9 mouse cellular contexts compared by ENCODE assay signal in the genomic region with DNA sequence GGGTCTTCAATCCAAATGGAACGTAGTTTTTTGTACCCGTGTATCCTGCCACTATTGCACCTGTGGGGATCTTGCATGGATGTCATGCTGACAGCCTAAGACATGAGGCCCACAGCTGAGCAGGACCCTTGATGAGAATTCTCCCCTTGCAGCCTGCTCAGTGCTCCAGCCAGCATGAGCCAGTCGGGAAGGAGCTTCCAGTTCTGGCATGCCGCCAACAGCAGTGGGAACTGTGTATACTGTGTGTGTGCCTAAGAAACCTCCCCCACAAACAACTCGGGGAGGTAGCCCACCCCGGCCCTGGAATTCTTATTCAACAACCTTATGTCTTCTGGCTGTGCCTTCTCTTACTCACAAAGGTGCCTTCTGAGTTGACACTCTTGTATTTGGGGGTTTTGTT. TPM values are rescaled to one million over a fixed set of nuclear protein-coding genes. Genes with fewer than 3 reads are reported as not detected.
DNase-seq lines count a peak whose midpoint lies in the region; ATAC-seq and TF ChIP-seq lines count a peak whose summit lies in the region.
"Had no signal": no experiment of that assay in that cellular context is flagged by ENCODE, and none has a peak within 500 bp of the region (broad histone marks: within the 10 kb centered on the region; RNA-seq: fewer than 3 reads in every experiment).

No protein-coding gene starts in this region.

- no peak overlapping the region for H3K4me2 ChIP-seq in intestine, embryonic 15.5 days (replicated peaks)
- no peak overlapping the region for H3K4me2 ChIP-seq in intestine, embryonic 16.5 days (ENCODE audit: low read depth, low read length)
- H3K4me2 ChIP-seq: midbrain, embryonic 12.5 days had no signal

- H3K27ac ChIP-seq in cerebellum, adult 2 months (ENCODE audit: insufficient read depth, low read length): no peak overlapping the region
- no peak overlapping the region for H3K27ac ChIP-seq in intestine, embryonic 15.5 days
- H3K27ac ChIP-seq in intestine, embryonic 16.5 days (ENCODE audit: low read length): no peak overlapping the region
- H3K27ac ChIP-seq: midbrain, embryonic 12.5 days had no signal

- no peak for ATAC-seq in cerebellum, adult (ENCODE audit: insufficient number of reproducible peaks, low FRiP score, low TSS enrichment)
- ATAC-seq in intestine, embryonic 15.5 days: 0 out of 2 replicates have a peak, but pooled peaks have one; percentile 63
- ATAC-seq in intestine, embryonic 16.5 days: no peak

- H3K9ac ChIP-seq in intestine, embryonic 15.5 days: no peak overlapping the region
- no peak overlapping the region for H3K9ac ChIP-seq in intestine, embryonic 16.5 days (ENCODE audit: low read depth, low read length)
- H3K9ac ChIP-seq: midbrain, embryonic 12.5 days had no signal

- peak; percentile 33 to 41 for DNase-seq in cerebellum, adult 2 months
- DNase-seq in ovary, postnatal 36 days (ENCODE audit: low spot score): peak; percentile 22
- no peak for DNase-seq in ovary, postnatal 14 days (ENCODE audit: low spot score)
- peak; percentile 12 for DNase-seq in mesoderm, embryonic 11.5 days (ENCODE audit: low read depth, low spot score)
- DNase-seq in thymus, postnatal 0 days (ENCODE audit: low spot score): no peak

- peaks cover 5% of the 10 kb centered on the region for H3K4me1 ChIP-seq in cerebellum, adult 2 months (ENCODE audit: control insufficient read depth, insufficient read depth, low read length)
- H3K4me1 ChIP-seq in intestine, embryonic 15.5 days (replicated peaks): no peaks in the 10 kb centered on the region
- H3K4me1 ChIP-seq in intestine, embryonic 16.5 days (ENCODE audit: control insufficient read depth, insufficient read depth, low read length): no peaks in the 10 kb centered on the region
- H3K4me1 ChIP-seq: midbrain, embryonic 12.5 days had no signal

- no peak overlapping the region for H3K4me3 ChIP-seq in cerebellum, adult 2 months (replicated peaks; ENCODE audit: insufficient read depth, low read depth, low read length)
- H3K4me3 ChIP-seq in intestine, embryonic 15.5 days (replicated peaks): no peak overlapping the region
- H3K4me3 ChIP-seq in intestine, embryonic 16.5 days (ENCODE audit: low read length): no peak overlapping the region
- H3K4me3 ChIP-seq: midbrain, embryonic 12.5 days had no signal

- no peaks in the 10 kb centered on the region for H3K9me3 ChIP-seq in intestine, embryonic 15.5 days
- no peaks in the 10 kb centered on the region for H3K9me3 ChIP-seq in intestine, embryonic 16.5 days (ENCODE audit: control insufficient read depth, low read length)
- H3K9me3 ChIP-seq: midbrain, embryonic 12.5 days had no signal

- 20% methylated on average over 6 of the region's 6 CpGs for WGBS in cerebellum, adult 2 months
- WGBS in intestine, embryonic 15.5 days: 51% methylated on average over 6 of the region's 6 CpGs
- 56% methylated on average over 6 of the region's 6 CpGs for WGBS in intestine, embryonic 16.5 days

- peaks cover 9% of the 10 kb centered on the region for H3K36me3 ChIP-seq in intestine, embryonic 15.5 days
- H3K36me3 ChIP-seq in intestine, embryonic 16.5 days (ENCODE audit: control insufficient read depth, insufficient read depth, low read length): peaks cover 2% of the 10 kb centered on the region; the same call in 1 of the 2 replicates

- H3K27me3 ChIP-seq in cerebellum, adult 2 months (ENCODE audit: control insufficient read depth, insufficient read depth, low read length): no peaks in the 10 kb centered on the region
- no peaks in the 10 kb centered on the region for H3K27me3 ChIP-seq in intestine, embryonic 15.5 days (replicated peaks)
- H3K27me3 ChIP-seq in intestine, embryonic 16.5 days (replicated peaks; ENCODE audit: control insufficient read depth, insufficient read depth, low read length): no peaks in the 10 kb centered on the region
- H3K27me3 ChIP-seq: midbrain, embryonic 12.5 days had no signal

- no peak for TF ChIP-seq POLR2A in cerebellum, adult 2 months (IDR thresholded peaks at IDR 0.05; ENCODE audit: borderline replicate concordance, insufficient read depth, low read length)

- TF ChIP-seq CTCF in cerebellum, adult 2 months (IDR thresholded peaks at IDR 0.05; ENCODE audit: borderline replicate concordance, insufficient read depth, low read depth, low read length): no peak

RNA-seq across cellular contexts. Expression of a gene that starts 20.4 kb away (rescaled TPM):
- polyA plus RNA-seq in cerebellum, adult 2 months (2012; rRNA removed): 39.1 and 41.6 TPM in 2 replicates
- polyA plus RNA-seq in intestine, embryonic 15.5 days (2015; fragmentation: Nextera tagmentation; extraction: Ambion mirVana): 24.5 and 24.6 TPM in 2 replicates
- polyA plus RNA-seq in intestine, embryonic 16.5 days (2015; fragmentation: Nextera tagmentation; extraction: Ambion mirVana): 20.4 and 22.4 TPM in 2 replicates
- 15.0 and 16.3 TPM in 2 replicates for polyA plus RNA-seq in thymus, postnatal 0 days (2015; fragmentation: Nextera tagmentation; extraction: Ambion mirVana)

RNA-seq across cellular contexts. Expression of a gene that starts 21.7 kb away (rescaled TPM):
- 31.3 and 33.4 TPM in 2 replicates for polyA plus RNA-seq in cerebellum, adult 2 months (2012; rRNA removed)
- polyA plus RNA-seq in intestine, embryonic 15.5 days (2015; fragmentation: Nextera tagmentation; extraction: Ambion mirVana): 57.6 and 62.7 TPM in 2 replicates
- polyA plus RNA-seq in intestine, embryonic 16.5 days (2015; fragmentation: Nextera tagmentation; extraction: Ambion mirVana): 72.0 and 78.9 TPM in 2 replicates
- polyA plus RNA-seq in thymus, postnatal 0 days (2015; fragmentation: Nextera tagmentation; extraction: Ambion mirVana): 50.6 and 53.5 TPM in 2 replicates

RNA-seq across cellular contexts. Expression of a gene that starts 43.4 kb away (rescaled TPM):
- polyA plus RNA-seq in cerebellum, adult 2 months (2012; rRNA removed): 7.1 and 8.0 TPM in 2 replicates
- 1.9 and 2.1 TPM in 2 replicates for polyA plus RNA-seq in intestine, embryonic 15.5 days (2015; fragmentation: Nextera tagmentation; extraction: Ambion mirVana)
- 1.9 and 2.2 TPM in 2 replicates for polyA plus RNA-seq in intestine, embryonic 16.5 days (2015; fragmentation: Nextera tagmentation; extraction: Ambion mirVana)
- 3.6 and 4.5 TPM in 2 replicates for polyA plus RNA-seq in thymus, postnatal 0 days (2015; fragmentation: Nextera tagmentation; extraction: Ambion mirVana)

RNA-seq across cellular contexts. Expression of a gene that starts 43.8 kb away (rescaled TPM):
- 176 and 180 TPM in 2 replicates for polyA plus RNA-seq in cerebellum, adult 2 months (2012; rRNA removed)
- 22.3 and 27.1 TPM in 2 replicates for polyA plus RNA-seq in intestine, embryonic 15.5 days (2015; fragmentation: Nextera tagmentation; extraction: Ambion mirVana)
- 29.6 and 33.8 TPM in 2 replicates for polyA plus RNA-seq in intestine, embryonic 16.5 days (2015; fragmentation: Nextera tagmentation; extraction: Ambion mirVana)
- 12.7 and 17.6 TPM in 2 replicates for polyA plus RNA-seq in thymus, postnatal 0 days (2015; fragmentation: Nextera tagmentation; extraction: Ambion mirVana)

RNA-seq across cellular contexts. Expression of a gene that starts 57.8 kb away (rescaled TPM):
- 101 and 110 TPM in 2 replicates for polyA plus RNA-seq in cerebellum, adult 2 months (2012; rRNA removed)
- 96.7 and 101 TPM in 2 replicates for polyA plus RNA-seq in intestine, embryonic 15.5 days (2015; fragmentation: Nextera tagmentation; extraction: Ambion mirVana)
- 102 and 107 TPM in 2 replicates for polyA plus RNA-seq in intestine, embryonic 16.5 days (2015; fragmentation: Nextera tagmentation; extraction: Ambion mirVana)
- polyA plus RNA-seq in thymus, postnatal 0 days (2015; fragmentation: Nextera tagmentation; extraction: Ambion mirVana): 71.2 and 74.1 TPM in 2 replicates

Comparison
In these comparisons a context has a peak if more than half of its experiments do, and no peak if none do; other contexts are left out.
1. DNase-seq: peak in cerebellum, adult 2 months (2 of 2), ovary, postnatal 36 days (single experiment) and mesoderm, embryonic 11.5 days (single experiment); none in ovary, postnatal 14 days (single experiment) and thymus, postnatal 0 days (single experiment).